Mouse (Mus musculus): ENCODE measurements around the gene Trim25. TPM values are rescaled to one million over a fixed set of nuclear protein-coding genes. Genes with fewer than 3 reads are reported as not detected.

Trim25 gene
- polyA plus RNA-seq (2014; fragmentation: Nextera tagmentation; extraction: Ambion mirVana) = 2.1 and 4.3 TPM in 2 replicates

GRCm38 (mm10) chr11:88998974-88999722 lies at the start of gene Trim25:
Gene Trim25 (plus strand): TSS chr11:88999376.
- Histone ChIP-seq H3K27ac (no peak within 1 kb of the TSS; the same call in none of the 2 replicates), H3K4me3 (replicated peaks; ENCODE audit: low read length) (peak within 1 kb of the TSS; percentile 33), H3K9ac (peak within 1 kb of the TSS; percentile 36; the same call in 1 of the 2 replicates), H3K4me1 (replicated peaks; ENCODE audit: control insufficient read depth, insufficient read depth, low read length) (no peaks in the 10 kb centered on the region), H3K27me3 (ENCODE audit: control insufficient read depth, insufficient read depth, low read length) (peaks cover 23% of the 10 kb centered on the region), H3K9me3 (ENCODE audit: control insufficient read depth, low read length) (no peaks in the 10 kb centered on the region), H3K4me2 (replicated peaks) (peak within 1 kb of the TSS; percentile 41), H3K36me3 (replicated peaks; ENCODE audit: control insufficient read depth, insufficient read depth) (no peaks in the 10 kb centered on the region)
- DNase-seq (ENCODE audit: low spot score) (peak; percentile 53), ATAC-seq (ENCODE audit: low FRiP score) (0 out of 2 replicates have a peak, but pooled peaks have one; percentile 21)
- 3% methylated on average over 48 of the region's 48 CpGs for WGBS

DNA sequence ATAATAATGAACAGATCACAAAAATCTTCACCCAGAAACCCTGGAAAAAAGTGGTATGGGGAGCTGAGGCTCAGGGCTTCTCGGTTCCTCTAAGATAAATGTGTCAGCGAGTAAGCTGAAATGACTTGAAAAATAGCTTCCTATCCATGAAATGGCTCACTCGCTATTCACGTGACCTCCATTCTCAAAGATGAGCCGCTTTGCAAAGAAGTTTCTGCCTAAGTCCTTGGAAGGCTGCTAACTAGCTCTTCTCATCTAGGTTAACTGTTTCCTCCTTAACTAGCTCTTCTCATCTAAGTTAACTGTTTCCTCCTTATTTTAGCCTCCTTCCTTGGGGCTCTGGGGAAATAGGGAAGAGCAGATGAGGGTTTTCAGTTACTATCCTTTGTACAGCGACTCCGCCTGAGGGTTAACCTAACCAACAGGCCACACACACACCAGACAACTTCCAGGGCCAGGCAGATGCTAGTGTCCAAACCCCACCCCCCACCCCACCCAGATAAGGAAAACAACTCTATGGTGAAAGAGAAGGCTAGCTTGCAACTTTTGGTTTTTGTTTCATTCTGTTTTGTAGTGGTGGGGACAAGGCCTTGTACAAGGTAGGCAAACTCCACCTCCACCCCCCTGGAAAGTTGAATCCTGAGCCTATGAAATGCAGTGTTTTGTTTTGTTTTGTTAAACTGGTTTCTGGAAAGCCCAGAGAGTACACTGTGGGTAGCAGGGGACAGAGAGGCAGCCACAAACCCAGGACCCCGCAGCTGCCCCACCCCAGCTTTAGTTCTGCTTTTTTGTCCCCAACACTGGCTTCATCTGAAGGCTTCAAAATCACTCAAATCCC lies 49.2 kb upstream of the Trim25 start:
- DNase-seq (ENCODE audit: low spot score) (no peak), ATAC-seq (ENCODE audit: low FRiP score) (no peak)
- Histone ChIP-seq H3K9ac (no peak overlapping the region), H3K9me3 (ENCODE audit: control insufficient read depth, low read length) (no peaks in the 10 kb centered on the region), H3K27me3 (ENCODE audit: control insufficient read depth, insufficient read depth, low read length) (no peaks in the 10 kb centered on the region), H3K4me3 (replicated peaks; ENCODE audit: low read length) (no peak overlapping the region), H3K4me2 (replicated peaks) (no peak overlapping the region), H3K4me1 (replicated peaks; ENCODE audit: control insufficient read depth, insufficient read depth, low read length) (no peaks in the 10 kb centered on the region; the same call in 1 of the 2 replicates), H3K36me3 (replicated peaks; ENCODE audit: control insufficient read depth, insufficient read depth) (peaks cover 17% of the 10 kb centered on the region; the same call in 1 of the 2 replicates), H3K27ac (no peak overlapping the region)
- 91% methylated on average over 8 of the region's 8 CpGs for WGBS

DNA sequence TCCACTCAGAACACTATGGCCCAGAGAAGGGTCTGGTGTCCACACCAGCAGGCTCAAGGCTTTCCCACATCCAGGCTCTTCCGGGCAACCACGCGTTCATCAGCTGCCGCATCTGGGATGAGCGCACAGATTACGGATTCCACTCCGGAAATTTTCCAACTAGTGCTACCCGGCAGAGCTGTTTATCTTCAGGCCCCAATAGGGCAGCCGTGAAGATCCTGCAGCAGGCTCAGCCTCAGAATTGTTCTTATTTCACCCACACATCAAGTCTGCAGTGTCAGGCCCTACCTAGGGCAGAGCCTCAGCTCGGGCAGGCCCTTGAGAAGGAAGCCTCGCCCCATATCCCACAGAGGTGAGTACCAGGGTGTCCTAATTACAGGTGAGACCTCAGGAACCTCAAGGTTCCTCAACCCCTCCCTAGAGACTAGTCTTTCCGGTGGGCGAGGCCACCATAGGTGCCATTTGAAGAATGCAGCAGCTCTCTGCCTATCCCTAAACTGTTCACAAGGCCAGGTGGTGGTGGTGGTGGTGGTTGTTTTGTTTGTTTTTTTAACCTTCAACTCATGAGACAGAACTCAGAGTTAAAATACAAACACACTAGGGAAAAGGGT lies 48.4 kb upstream of the Trim25 start:
- WGBS = 92% methylated on average over 13 of the region's 13 CpGs
- H3K27me3 ChIP-seq (ENCODE audit: control insufficient read depth, insufficient read depth, low read length) = no peaks in the 10 kb centered on the region

DNA sequence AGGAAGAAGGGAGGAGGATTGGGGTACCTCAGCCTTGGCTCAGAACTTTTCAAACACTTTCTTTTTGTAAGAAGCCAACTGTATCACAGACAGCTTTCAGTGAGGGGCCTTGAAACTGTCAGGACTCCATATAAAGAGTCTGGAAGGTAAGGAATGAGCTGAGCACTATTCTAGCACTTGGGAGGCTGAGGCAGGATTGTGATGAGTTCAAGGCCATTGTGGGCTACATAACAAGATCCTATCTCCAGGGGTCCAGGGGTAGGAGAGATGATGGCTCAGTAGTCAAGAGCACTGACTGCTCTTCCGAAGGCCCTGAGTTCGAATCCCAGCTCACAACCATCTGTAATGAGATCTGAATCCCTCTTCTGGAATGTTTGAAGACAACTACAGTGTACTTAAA lies 47.6 kb upstream of the Trim25 start:
- no peak overlapping the region for H3K27ac ChIP-seq
- no peak for DNase-seq (ENCODE audit: low spot score)
- 98% methylated on average over 2 of the region's 2 CpGs for WGBS
- H3K4me2 ChIP-seq (replicated peaks) = no peak overlapping the region
- H3K4me3 ChIP-seq (replicated peaks; ENCODE audit: low read length) = no peak overlapping the region
- H3K9me3 ChIP-seq (ENCODE audit: control insufficient read depth, low read length) = no peaks in the 10 kb centered on the region
- H3K4me1 ChIP-seq (replicated peaks; ENCODE audit: control insufficient read depth, insufficient read depth, low read length) = no peaks in the 10 kb centered on the region; the same call in 1 of the 2 replicates
- H3K9ac ChIP-seq = no peak overlapping the region
- no peaks in the 10 kb centered on the region for H3K27me3 ChIP-seq (ENCODE audit: control insufficient read depth, insufficient read depth, low read length)
- no peak for ATAC-seq (ENCODE audit: low FRiP score)
- H3K36me3 ChIP-seq (replicated peaks; ENCODE audit: control insufficient read depth, insufficient read depth) = peaks cover 7% of the 10 kb centered on the region; the same call in 1 of the 2 replicates

More for the DNA sequence above, 48.4 kb upstream of the Trim25 start:
- Histone ChIP-seq H3K4me2 (replicated peaks) (no peak overlapping the region), H3K4me3 (replicated peaks; ENCODE audit: low read length) (no peak overlapping the region), H3K27ac (no peak overlapping the region), H3K36me3 (replicated peaks; ENCODE audit: control insufficient read depth, insufficient read depth) (peaks cover 10% of the 10 kb centered on the region; the same call in 1 of the 2 replicates), H3K9me3 (ENCODE audit: control insufficient read depth, low read length) (no peaks in the 10 kb centered on the region), H3K9ac (no peak overlapping the region), H3K4me1 (replicated peaks; ENCODE audit: control insufficient read depth, insufficient read depth, low read length) (no peaks in the 10 kb centered on the region; the same call in 1 of the 2 replicates)
- ATAC-seq (ENCODE audit: low FRiP score) (no peak), DNase-seq (ENCODE audit: low spot score) (no peak)

GRCm38 (mm10) chr11:88952117-88952516 lies 47.1 kb upstream of the Trim25 start:
- no peak for DNase-seq (ENCODE audit: low spot score)
- Histone ChIP-seq H3K36me3 (replicated peaks; ENCODE audit: control insufficient read depth, insufficient read depth) (peaks cover 7% of the 10 kb centered on the region; the same call in 1 of the 2 replicates), H3K9ac (no peak overlapping the region), H3K4me3 (replicated peaks; ENCODE audit: low read length) (no peak overlapping the region), H3K9me3 (ENCODE audit: control insufficient read depth, low read length) (no peaks in the 10 kb centered on the region), H3K27ac (no peak overlapping the region), H3K4me2 (replicated peaks) (no peak overlapping the region), H3K4me1 (replicated peaks; ENCODE audit: control insufficient read depth, insufficient read depth, low read length) (no peaks in the 10 kb centered on the region; the same call in 1 of the 2 replicates), H3K27me3 (ENCODE audit: control insufficient read depth, insufficient read depth, low read length) (no peaks in the 10 kb centered on the region)
- WGBS = 97% methylated on average over 5 of the region's 5 CpGs
- no peak for ATAC-seq (ENCODE audit: low FRiP score)

DNA sequence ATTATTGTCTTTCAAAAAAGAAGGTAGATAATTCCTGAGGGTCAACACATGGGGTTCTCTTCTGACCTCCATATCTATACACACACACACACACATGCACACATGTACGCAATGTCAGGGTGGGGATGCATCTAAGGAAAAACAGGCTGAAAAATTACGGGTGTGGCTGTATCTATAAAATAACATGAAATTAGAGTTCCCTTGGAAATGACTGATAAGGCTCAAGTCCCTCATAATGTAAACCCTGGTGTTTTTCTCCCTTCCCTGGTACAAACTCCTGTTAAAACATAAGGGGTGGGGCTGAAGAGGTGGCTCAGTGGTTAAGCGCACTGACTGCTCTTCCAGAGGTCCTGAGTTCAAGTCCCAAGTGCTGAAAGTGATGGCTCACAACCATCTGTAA lies 45.6 kb upstream of the Trim25 start:
- Histone ChIP-seq H3K9me3 (ENCODE audit: control insufficient read depth, low read length) (no peaks in the 10 kb centered on the region), H3K27me3 (ENCODE audit: control insufficient read depth, insufficient read depth, low read length) (no peaks in the 10 kb centered on the region), H3K4me1 (replicated peaks; ENCODE audit: control insufficient read depth, insufficient read depth, low read length) (no peaks in the 10 kb centered on the region; the same call in 1 of the 2 replicates), H3K36me3 (replicated peaks; ENCODE audit: control insufficient read depth, insufficient read depth) (peaks cover 7% of the 10 kb centered on the region; the same call in 1 of the 2 replicates), H3K4me2 (replicated peaks) (peak overlapping the region; percentile 63; the same call in 1 of the 2 replicates), H3K4me3 (replicated peaks; ENCODE audit: low read length) (no peak overlapping the region), H3K9ac (no peak overlapping the region), H3K27ac (no peak overlapping the region)
- 92% methylated on average over 3 of the region's 3 CpGs for WGBS
- DNase-seq (ENCODE audit: low spot score) (no peak), ATAC-seq (ENCODE audit: low FRiP score) (no peak)

- H3K4me2 ChIP-seq (replicated peaks) = peak overlapping the region; percentile 63
- ATAC-seq (ENCODE audit: low FRiP score) (no peak), DNase-seq (ENCODE audit: low spot score) (peak; percentile 55)
- H3K4me1 ChIP-seq (replicated peaks; ENCODE audit: control insufficient read depth, insufficient read depth, low read length) = no peaks in the 10 kb centered on the region; the same call in 1 of the 2 replicates
- H3K36me3 ChIP-seq (replicated peaks; ENCODE audit: control insufficient read depth, insufficient read depth) = peaks cover 7% of the 10 kb centered on the region; the same call in 1 of the 2 replicates
- H3K27me3 ChIP-seq (ENCODE audit: control insufficient read depth, insufficient read depth, low read length) = no peaks in the 10 kb centered on the region
- under 1% methylated on average over 4 of the region's 4 CpGs for WGBS
- peak overlapping the region; percentile 44 for H3K4me3 ChIP-seq (replicated peaks; ENCODE audit: low read length)
- H3K27ac ChIP-seq = peak overlapping the region; percentile 60
- H3K9me3 ChIP-seq (ENCODE audit: control insufficient read depth, low read length) = no peaks in the 10 kb centered on the region
- peak overlapping the region; percentile 56 for H3K9ac ChIP-seq
Observed at GRCm38 (mm10) chr11:88954803-88955202, 44.4 kb upstream of the Trim25 start.

- H3K36me3 ChIP-seq (replicated peaks; ENCODE audit: control insufficient read depth, insufficient read depth) = peaks cover 7% of the 10 kb centered on the region; the same call in 1 of the 2 replicates
- H3K27ac ChIP-seq = peak within 1 kb of the TSS; percentile 60
- peak; percentile 93 for DNase-seq (ENCODE audit: low spot score)
- no peaks in the 10 kb centered on the region for H3K27me3 ChIP-seq (ENCODE audit: control insufficient read depth, insufficient read depth, low read length)
- H3K4me1 ChIP-seq (replicated peaks; ENCODE audit: control insufficient read depth, insufficient read depth, low read length) = no peaks in the 10 kb centered on the region; the same call in 1 of the 2 replicates
- ATAC-seq (ENCODE audit: low FRiP score) = peak; percentile 94
- H3K4me2 ChIP-seq (replicated peaks) = peak within 1 kb of the TSS; percentile 63
- H3K4me3 ChIP-seq (replicated peaks; ENCODE audit: low read length) = peak within 1 kb of the TSS; percentile 44
- peak within 1 kb of the TSS; percentile 56 for H3K9ac ChIP-seq
- no peaks in the 10 kb centered on the region for H3K9me3 ChIP-seq (ENCODE audit: control insufficient read depth, low read length)
- WGBS = 5% methylated on average over 34 of the region's 34 CpGs
Observed at GRCm38 (mm10) chr11:88955217-88955969, 43.8 kb upstream of the Trim25 start, which contains the start of gene Scpep1. Gene Scpep1 (minus strand): TSS chr11:88955465.

Measured in hindbrain, embryonic 14.5 days (tissue).